Mouse (Mus musculus): ENCODE measurements around the gene Trim2. TPM values are rescaled to one million over a fixed set of nuclear protein-coding genes. Genes with fewer than 3 reads are reported as not detected.

The Trim2 gene
- polyA plus RNA-seq, 1 experiment, result 118 TPM

- no peak for TF ChIP-seq CTCF (IDR thresholded peaks at IDR 0.05; ENCODE audit: borderline replicate concordance, extremely low read depth, insufficient read depth, insufficient read length)
- TF ChIP-seq POLR2A (IDR thresholded peaks at IDR 0.05; ENCODE audit: borderline replicate concordance, extremely low read depth, insufficient read depth, insufficient read length, poor library complexity, severe bottlenecking), result no peak
- DNase-seq (ENCODE audit: low read depth), result no peak
Observed at GRCm38 (mm10) chr3:84205650-84206049, 101.0 kb downstream of the Trim2 start.

DNA sequence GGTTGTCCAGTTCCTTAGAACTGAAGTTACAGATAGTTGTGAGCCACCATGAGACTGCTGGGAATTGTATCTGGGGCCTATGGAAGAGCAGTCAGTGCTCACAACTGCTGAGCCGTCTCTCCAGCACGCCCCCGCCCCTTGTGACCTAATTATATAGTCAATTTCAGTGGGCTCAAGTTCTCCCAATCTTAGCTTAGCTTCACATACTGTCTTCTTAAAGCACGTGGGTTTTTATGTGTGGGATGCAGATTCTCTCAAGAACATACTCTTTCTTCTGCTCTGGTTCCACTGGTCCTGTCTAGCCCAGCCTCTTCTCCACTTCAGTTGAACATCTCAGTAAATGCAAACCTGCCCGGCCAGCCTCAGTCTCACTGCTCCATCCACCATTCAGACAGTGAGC lies 102.0 kb downstream of the Trim2 start:
- no peak for DNase-seq (ENCODE audit: low read depth)
- TF ChIP-seq CTCF (IDR thresholded peaks at IDR 0.05; ENCODE audit: borderline replicate concordance, extremely low read depth, insufficient read depth, insufficient read length), result no peak
- no peak for TF ChIP-seq POLR2A (IDR thresholded peaks at IDR 0.05; ENCODE audit: borderline replicate concordance, extremely low read depth, insufficient read depth, insufficient read length, poor library complexity, severe bottlenecking)

- DNase-seq (ENCODE audit: low read depth), result peak; percentile 96
- TF ChIP-seq POLR2A (IDR thresholded peaks at IDR 0.05; ENCODE audit: borderline replicate concordance, extremely low read depth, insufficient read depth, insufficient read length, poor library complexity, severe bottlenecking), result no peak
- no peak for TF ChIP-seq CTCF (IDR thresholded peaks at IDR 0.05; ENCODE audit: borderline replicate concordance, extremely low read depth, insufficient read depth, insufficient read length)
Observed at GRCm38 (mm10) chr3:84200559-84201420, 105.9 kb downstream of the Trim2 start.

GRCm38 (mm10) chr3:84199516-84199915 lies 107.2 kb downstream of the Trim2 start:
- TF ChIP-seq POLR2A (IDR thresholded peaks at IDR 0.05; ENCODE audit: borderline replicate concordance, extremely low read depth, insufficient read depth, insufficient read length, poor library complexity, severe bottlenecking) (no peak), CTCF (IDR thresholded peaks at IDR 0.05; ENCODE audit: borderline replicate concordance, extremely low read depth, insufficient read depth, insufficient read length) (no peak)
- no peak for DNase-seq (ENCODE audit: low read depth)

GRCm38 (mm10) chr3:84198229-84198628 lies 108.4 kb downstream of the Trim2 start:
- no peak for TF ChIP-seq POLR2A (IDR thresholded peaks at IDR 0.05; ENCODE audit: borderline replicate concordance, extremely low read depth, insufficient read depth, insufficient read length, poor library complexity, severe bottlenecking)
- no peak for TF ChIP-seq CTCF (IDR thresholded peaks at IDR 0.05; ENCODE audit: borderline replicate concordance, extremely low read depth, insufficient read depth, insufficient read length)
- DNase-seq (ENCODE audit: low read depth), result no peak

- TF ChIP-seq POLR2A (IDR thresholded peaks at IDR 0.05; ENCODE audit: borderline replicate concordance, extremely low read depth, insufficient read depth, insufficient read length, poor library complexity, severe bottlenecking), result no peak
- TF ChIP-seq CTCF (IDR thresholded peaks at IDR 0.05; ENCODE audit: borderline replicate concordance, extremely low read depth, insufficient read depth, insufficient read length), result no peak
- DNase-seq (ENCODE audit: low read depth), result no peak
Observed at GRCm38 (mm10) chr3:84193881-84194280, 112.8 kb downstream of the Trim2 start.

- TF ChIP-seq POLR2A (IDR thresholded peaks at IDR 0.05; ENCODE audit: borderline replicate concordance, extremely low read depth, insufficient read depth, insufficient read length, poor library complexity, severe bottlenecking) (no peak), CTCF (IDR thresholded peaks at IDR 0.05; ENCODE audit: borderline replicate concordance, extremely low read depth, insufficient read depth, insufficient read length) (no peak)
- DNase-seq (ENCODE audit: low read depth), result no peak
Observed at GRCm38 (mm10) chr3:84191141-84191881, 115.4 kb downstream of the Trim2 start.

- TF ChIP-seq CTCF (IDR thresholded peaks at IDR 0.05; ENCODE audit: borderline replicate concordance, extremely low read depth, insufficient read depth, insufficient read length) (no peak), POLR2A (IDR thresholded peaks at IDR 0.05; ENCODE audit: borderline replicate concordance, extremely low read depth, insufficient read depth, insufficient read length, poor library complexity, severe bottlenecking) (no peak)
- peak; percentile 58 for DNase-seq (ENCODE audit: low read depth)
Observed at GRCm38 (mm10) chr3:84190513-84191061, 116.1 kb downstream of the Trim2 start.

GRCm38 (mm10) chr3:84189629-84190173 lies 117.0 kb downstream of the Trim2 start:
- no peak for DNase-seq (ENCODE audit: low read depth)
- TF ChIP-seq CTCF (IDR thresholded peaks at IDR 0.05; ENCODE audit: borderline replicate concordance, extremely low read depth, insufficient read depth, insufficient read length) (no peak), POLR2A (IDR thresholded peaks at IDR 0.05; ENCODE audit: borderline replicate concordance, extremely low read depth, insufficient read depth, insufficient read length, poor library complexity, severe bottlenecking) (no peak)

DNA sequence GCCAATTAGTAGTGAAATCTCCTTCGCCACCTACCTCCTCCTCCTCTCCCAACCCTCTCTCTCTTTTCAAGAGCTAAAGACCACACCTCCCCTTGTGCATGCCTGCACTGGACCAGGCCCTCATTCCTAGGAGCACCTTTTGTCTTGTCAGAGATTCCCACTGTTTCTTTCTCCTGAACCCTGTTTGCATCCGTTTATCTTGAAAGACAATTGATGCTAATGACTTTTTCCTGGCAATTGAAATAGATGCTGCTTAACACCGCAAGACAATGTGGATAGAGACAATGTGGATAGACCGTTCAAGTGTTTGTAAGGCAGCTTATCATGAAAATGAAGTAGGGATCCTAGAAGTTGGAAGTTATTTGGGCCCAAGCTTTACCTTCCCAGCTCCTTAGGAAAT lies 125.0 kb downstream of the Trim2 start:
- DNase-seq (ENCODE audit: low read depth), result no peak
- no peak for TF ChIP-seq CTCF (IDR thresholded peaks at IDR 0.05; ENCODE audit: borderline replicate concordance, extremely low read depth, insufficient read depth, insufficient read length)
- no peak for TF ChIP-seq POLR2A (IDR thresholded peaks at IDR 0.05; ENCODE audit: borderline replicate concordance, extremely low read depth, insufficient read depth, insufficient read length, poor library complexity, severe bottlenecking)

- DNase-seq (ENCODE audit: low read depth), result no peak
- TF ChIP-seq CTCF (IDR thresholded peaks at IDR 0.05; ENCODE audit: borderline replicate concordance, extremely low read depth, insufficient read depth, insufficient read length), result no peak
- TF ChIP-seq POLR2A (IDR thresholded peaks at IDR 0.05; ENCODE audit: borderline replicate concordance, extremely low read depth, insufficient read depth, insufficient read length, poor library complexity, severe bottlenecking), result no peak
Observed at GRCm38 (mm10) chr3:84181102-84181501, 125.6 kb downstream of the Trim2 start.
